Mouse (Mus musculus) stomach, embryonic 14.5 days (tissue): ENCODE results near the gene Ifi214. TPM values are rescaled to one million over a fixed set of nuclear protein-coding genes. Genes with fewer than 3 reads are reported as not detected.
"Not testable (repeated sequence)": the region's sequence is repeated elsewhere in the genome, so short reads cannot be mapped to it uniquely, and the experiment has no call there.

ENCODE experiments used
- ATAC-seq: fragments of 200-750 bp; cut with Nextera tagmentation; 2 replicates; pipeline ENCODE4 v1.8.0; 2017; ENCODE audit warnings: low read depth, moderate TSS enrichment; ENCODE audit not compliant: insufficient number of reproducible peaks, insufficient read depth, low FRiP score
- H3K27ac ChIP-seq: fragments of 300-500 bp; sonication (generic); 2 replicates; pipeline ENCODE4 v1.5.1; 2014; ENCODE audit warnings: mild to moderate bottlenecking, low read length, moderate library complexity, mixed read lengths
- H3K27me3 ChIP-seq: fragments of 300-500 bp; sonication (generic); 2 replicates; pipeline ENCODE4 v1.6.1; 2014; ENCODE audit warnings: low read length, control low read depth, mixed read lengths; ENCODE audit not compliant: control insufficient read depth, insufficient read depth
- H3K36me3 ChIP-seq: fragments of 300-500 bp; sonication (generic); 2 replicates; pipeline ENCODE4 v1.6.1; 2014; ENCODE audit warnings: mild to moderate bottlenecking, control low read depth, low read length, moderate library complexity, mixed read lengths; ENCODE audit not compliant: control insufficient read depth, insufficient read depth
- H3K4me1 ChIP-seq: fragments of 300-500 bp; sonication (generic); 2 replicates; pipeline ENCODE4 v1.6.1; 2014; ENCODE audit warnings: low read length, control low read depth, mixed read lengths; ENCODE audit not compliant: control insufficient read depth, insufficient read depth
- H3K4me2 ChIP-seq: fragments of 300-500 bp; sonication (generic); replicated peaks from 2 replicates; pipeline ENCODE4 v1.6.1; 2014; ENCODE audit warnings: low read depth, low read length, control low read depth
- H3K4me3 ChIP-seq: fragments of 300-500 bp; sonication (generic); 2 replicates; pipeline ENCODE4 v1.5.1; 2014; ENCODE audit warnings: low read depth, low read length, control low read depth
- H3K9ac ChIP-seq: fragments of 300-500 bp; sonication (generic); replicated peaks from 2 replicates; pipeline ENCODE4 v1.6.1; 2014; ENCODE audit warnings: low read depth, mild to moderate bottlenecking, control low read depth, low read length, moderate library complexity, mixed read lengths
- H3K9me3 ChIP-seq: fragments of 300-500 bp; sonication (generic); 2 replicates; pipeline ENCODE4 v1.6.1; 2016; ENCODE audit warnings: low read depth, low read length, control low read depth; ENCODE audit not compliant: control insufficient read depth
- WGBS: fragments of 180-500 bp; shearing (Covaris S2); extraction: QIAGEN DNeasy Blood & Tissue Kit; methylation state at CpG from one replicate; pipeline ENCODE4 v1.1.7; 2014; 5-methylcytosine and 5-hydroxymethylcytosine counted together
- polyA plus RNA-seq: library from polyadenylated mRNA; unstranded; fragments of >200 nt; fragmentation: Nextera tagmentation; extraction: Ambion mirVana; gene quantifications from 2 replicates; pipeline ENCODE4 v1.2.1, GENCODE M21; 2014

Gene Ifi214
- not detected in 2 replicates for polyA plus RNA-seq

GRCm38 (mm10) chr1:173535791-173536190 lies at the start of gene Ifi214:
Ifi214 (minus strand) TSS chr1:173535957.
- not testable (repeated sequence) for H3K36me3 ChIP-seq, H3K4me2 ChIP-seq, H3K27ac ChIP-seq, H3K27me3 ChIP-seq, H3K9me3 ChIP-seq, H3K4me1 ChIP-seq, H3K4me3 ChIP-seq, H3K9ac ChIP-seq, ATAC-seq
- WGBS = 87% methylated on average over 3 of the region's 3 CpGs

GRCm38 (mm10) chr1:173579921-173580585 lies 44.3 kb upstream of the Ifi214 start:
- Histone ChIP-seq H3K4me1 (no peaks in the 10 kb centered on the region), H3K27ac (no peak overlapping the region), H3K36me3 (no peaks in the 10 kb centered on the region), H3K4me3 (no peak overlapping the region), H3K4me2 (no peak overlapping the region), H3K9me3 (peaks cover 4% of the 10 kb centered on the region; the same call in 1 of the 2 replicates), H3K9ac (no peak overlapping the region), H3K27me3 (no peaks in the 10 kb centered on the region)
- no peak for ATAC-seq
- WGBS = 93% methylated on average over 26 of the region's 26 CpGs

- no peak overlapping the region for H3K27ac ChIP-seq
- no peaks in the 10 kb centered on the region for H3K4me1 ChIP-seq
- no peak for ATAC-seq
- no peaks in the 10 kb centered on the region for H3K36me3 ChIP-seq
- 92% methylated on average over 9 of the region's 9 CpGs for WGBS
- H3K9me3 ChIP-seq = peaks cover 4% of the 10 kb centered on the region; the same call in 1 of the 2 replicates
- no peak overlapping the region for H3K9ac ChIP-seq
- H3K4me2 ChIP-seq = no peak overlapping the region
- H3K4me3 ChIP-seq = no peak overlapping the region
- no peaks in the 10 kb centered on the region for H3K27me3 ChIP-seq
Measured at GRCm38 (mm10) chr1:173579079-173579478, 43.3 kb upstream of the Ifi214 start.

GRCm38 (mm10) chr1:173550491-173551050 lies 14.8 kb upstream of the Ifi214 start:
- not testable (repeated sequence) for H3K9me3 ChIP-seq, H3K4me1 ChIP-seq, H3K9ac ChIP-seq, ATAC-seq, H3K36me3 ChIP-seq, H3K4me2 ChIP-seq, H3K4me3 ChIP-seq, H3K27me3 ChIP-seq, H3K27ac ChIP-seq
- 78% methylated on average over 5 of the region's 5 CpGs for WGBS

DNA sequence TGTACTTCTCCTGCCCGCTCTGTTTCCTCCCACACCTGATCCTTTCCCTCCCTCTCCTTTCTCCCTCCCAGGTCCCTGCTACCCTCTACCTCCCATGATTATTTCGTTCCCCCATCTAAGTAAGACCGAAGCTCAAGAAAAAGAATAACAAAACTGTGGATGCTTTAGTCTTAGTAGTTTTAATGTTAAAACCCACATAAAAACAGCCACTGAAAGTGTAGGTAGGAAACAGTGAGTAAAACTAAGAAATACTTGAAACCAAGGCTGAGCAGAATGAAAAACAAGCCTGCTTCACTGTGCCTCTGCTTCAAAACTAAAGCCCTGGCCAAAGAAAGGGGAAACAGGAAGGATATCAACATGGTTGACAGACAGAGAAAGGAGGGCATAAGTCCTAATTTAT lies 13.0 kb upstream of the Ifi214 start:
- H3K4me3 ChIP-seq, H3K9me3 ChIP-seq, H3K9ac ChIP-seq, H3K4me1 ChIP-seq, H3K4me2 ChIP-seq, ATAC-seq, H3K27me3 ChIP-seq, H3K36me3 ChIP-seq, H3K27ac ChIP-seq: not testable (repeated sequence)
- 84% methylated on average over 3 of the region's 3 CpGs for WGBS

DNA sequence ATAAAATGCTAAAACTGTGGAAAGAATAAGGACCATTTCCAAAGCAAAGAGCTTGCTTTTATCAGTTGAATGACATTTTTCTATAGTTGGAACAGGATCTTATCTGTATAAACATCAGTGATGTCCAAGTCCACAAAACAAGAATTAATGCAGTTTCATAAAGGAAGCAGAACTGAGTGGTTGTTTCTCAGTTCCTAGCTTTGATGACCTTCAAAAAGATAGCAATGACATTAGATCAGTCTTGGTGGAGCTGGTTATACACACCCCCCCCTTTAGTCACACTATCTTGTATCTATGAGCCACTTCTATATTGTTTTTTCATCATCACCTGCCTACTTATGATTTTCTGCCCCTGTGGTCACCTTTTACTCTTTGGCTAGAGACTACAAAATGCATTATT lies 14.3 kb downstream of the Ifi214 start:
- no peak overlapping the region for H3K4me3 ChIP-seq
- no peak for ATAC-seq
- H3K27ac ChIP-seq = no peak overlapping the region
- no peaks in the 10 kb centered on the region for H3K27me3 ChIP-seq
- no peak overlapping the region for H3K9ac ChIP-seq
- no peaks in the 10 kb centered on the region for H3K9me3 ChIP-seq
- H3K4me1 ChIP-seq = no peaks in the 10 kb centered on the region
- no peak overlapping the region for H3K4me2 ChIP-seq
- H3K36me3 ChIP-seq = no peaks in the 10 kb centered on the region

- not testable (repeated sequence) for H3K4me2 ChIP-seq, ATAC-seq, H3K9ac ChIP-seq, H3K4me3 ChIP-seq, H3K27ac ChIP-seq, H3K27me3 ChIP-seq, H3K4me1 ChIP-seq, H3K36me3 ChIP-seq, H3K9me3 ChIP-seq
- WGBS = 96% methylated on average over 2 of the region's 2 CpGs
Measured at GRCm38 (mm10) chr1:173510595-173510994, 25.2 kb downstream of the Ifi214 start.

DNA sequence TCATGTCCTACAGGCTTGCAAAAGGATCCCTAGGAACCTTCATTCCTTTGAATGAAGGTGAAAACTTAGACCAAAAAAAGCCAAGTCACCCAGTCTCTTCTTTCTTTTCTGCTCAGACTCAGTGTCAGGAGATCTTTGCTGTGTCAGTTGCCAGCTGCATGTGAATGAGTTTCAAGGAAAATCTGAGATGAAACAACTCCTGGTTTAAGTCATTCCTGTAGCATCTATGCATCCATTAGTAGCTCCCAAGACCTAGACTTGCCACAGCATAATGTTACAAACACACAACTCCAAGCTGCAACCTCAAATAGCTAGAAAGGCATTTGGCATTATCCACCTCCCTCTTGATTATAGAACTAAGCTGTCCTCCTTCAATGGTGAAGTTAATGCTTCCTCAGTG lies 44.3 kb downstream of the Ifi214 start:
- ATAC-seq, H3K9ac ChIP-seq, H3K36me3 ChIP-seq, H3K4me2 ChIP-seq, H3K27me3 ChIP-seq, H3K27ac ChIP-seq, H3K4me1 ChIP-seq, H3K9me3 ChIP-seq, H3K4me3 ChIP-seq: not testable (repeated sequence)
